Mouse (Mus musculus) right cerebral cortex, postnatal 10 days (tissue): Measurements from ENCODE around the gene Sftpa1.

Source experiments
- DNase-seq, 2 experiments: peaks; one replicate each; pipeline ENCODE4 v3.0.0; 2021; ENCODE audit warnings: low spot score in 2 of 2

Gene Sftpa1

DNA sequence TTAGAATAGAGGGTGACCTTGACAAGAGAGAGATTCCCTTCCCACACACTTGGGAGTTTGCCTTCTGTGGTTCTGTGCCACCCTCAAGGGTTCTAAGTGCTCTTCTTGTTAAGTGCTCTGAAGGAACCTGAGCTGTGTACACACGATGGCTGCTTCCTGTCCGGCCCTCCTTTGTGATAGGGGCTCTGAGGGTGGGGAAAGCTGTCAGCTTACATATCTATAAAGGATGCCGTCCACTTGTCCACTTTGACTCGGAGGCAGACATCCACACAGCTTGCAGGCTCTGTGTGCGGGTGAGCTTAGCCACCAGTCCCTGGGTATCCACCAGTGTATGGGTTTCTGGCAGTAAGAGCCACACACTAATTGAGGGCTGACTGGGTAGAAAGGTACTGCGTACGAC, at the start of gene Sftpa1:
TSS of gene Sftpa1 (plus strand) at position 243 of the 400 bp plus-strand sequence.
- no peak for DNase-seq

DNA sequence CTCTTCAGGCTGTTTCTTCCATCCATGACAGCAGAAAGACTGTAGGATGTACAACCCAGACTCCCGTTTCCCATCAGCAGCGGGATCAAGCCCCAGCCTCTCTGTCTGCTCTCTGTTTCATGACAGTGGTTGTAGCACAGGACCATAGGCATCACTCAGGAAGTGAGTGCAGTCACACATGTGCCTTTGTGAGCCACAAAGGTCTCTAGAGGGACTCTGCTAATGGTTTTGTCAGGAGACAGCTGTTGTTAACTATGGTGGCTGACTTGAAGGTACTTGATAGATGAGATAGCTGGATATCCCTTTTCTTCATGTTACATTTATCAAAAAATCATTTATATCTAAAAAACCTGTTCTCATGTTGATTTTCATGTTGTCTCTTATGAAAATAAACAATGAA, 49.2 kb upstream of the Sftpa1 start:
- no peak for DNase-seq

DNA sequence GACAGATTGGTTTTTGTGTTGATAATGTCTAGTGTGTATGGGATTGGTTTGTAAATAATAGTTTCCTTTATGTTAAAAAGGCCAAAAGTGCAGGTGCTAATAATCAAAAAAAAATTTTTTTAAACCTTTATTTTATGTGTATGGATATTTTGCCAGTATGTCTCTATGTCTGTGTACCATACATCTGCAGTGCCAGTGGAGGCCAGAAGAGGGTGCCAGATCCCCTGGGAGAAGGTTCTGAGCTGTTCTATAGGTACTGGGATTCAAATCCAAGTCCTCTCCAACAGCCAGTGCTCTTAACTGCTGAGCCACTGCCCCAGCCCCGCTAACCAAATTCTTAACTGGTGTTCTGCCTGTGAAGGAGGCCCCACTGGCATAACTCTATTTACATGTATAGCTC, 44.1 kb upstream of the Sftpa1 start:
- DNase-seq = no peak

DNA sequence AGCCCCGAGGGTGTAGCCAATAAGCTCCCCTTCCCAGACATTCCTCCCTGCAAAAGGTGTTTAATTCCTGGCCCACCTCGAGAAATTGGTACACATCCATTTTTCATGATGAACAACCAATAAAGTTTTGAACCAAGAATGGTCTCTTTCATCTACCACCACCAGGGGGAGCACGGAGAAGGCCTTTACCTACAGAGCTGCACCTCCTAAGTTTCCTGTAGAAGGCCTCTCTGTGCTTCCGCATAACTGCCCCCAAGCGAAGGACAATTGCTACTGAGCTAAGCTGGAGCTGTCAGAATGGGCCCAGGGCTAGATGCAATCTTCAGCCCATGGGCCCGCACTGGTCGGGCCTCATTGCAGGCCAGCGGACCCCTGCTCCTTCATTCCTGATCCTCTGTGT, 40.8 kb upstream of the Sftpa1 start:
- DNase-seq = no peak

DNA sequence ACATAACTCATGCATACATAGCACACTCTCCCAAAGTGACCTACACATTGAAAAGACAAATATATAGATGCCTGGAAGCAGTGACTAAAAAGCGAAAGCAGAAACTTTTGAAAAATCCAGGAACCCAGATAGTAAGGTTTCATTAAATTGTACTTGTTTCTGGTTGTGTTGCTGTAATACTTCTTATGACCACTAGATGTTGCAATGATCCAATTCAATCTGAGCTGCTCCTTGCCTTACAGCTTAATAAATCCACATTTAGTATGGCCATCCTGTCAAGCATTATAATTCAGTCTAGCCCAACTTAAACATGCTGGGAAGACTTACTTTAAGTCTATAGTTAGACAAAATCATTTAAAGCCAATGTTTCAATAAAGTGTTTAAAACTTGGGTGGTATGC, 37.5 kb upstream of the Sftpa1 start:
- no peak for DNase-seq

DNA sequence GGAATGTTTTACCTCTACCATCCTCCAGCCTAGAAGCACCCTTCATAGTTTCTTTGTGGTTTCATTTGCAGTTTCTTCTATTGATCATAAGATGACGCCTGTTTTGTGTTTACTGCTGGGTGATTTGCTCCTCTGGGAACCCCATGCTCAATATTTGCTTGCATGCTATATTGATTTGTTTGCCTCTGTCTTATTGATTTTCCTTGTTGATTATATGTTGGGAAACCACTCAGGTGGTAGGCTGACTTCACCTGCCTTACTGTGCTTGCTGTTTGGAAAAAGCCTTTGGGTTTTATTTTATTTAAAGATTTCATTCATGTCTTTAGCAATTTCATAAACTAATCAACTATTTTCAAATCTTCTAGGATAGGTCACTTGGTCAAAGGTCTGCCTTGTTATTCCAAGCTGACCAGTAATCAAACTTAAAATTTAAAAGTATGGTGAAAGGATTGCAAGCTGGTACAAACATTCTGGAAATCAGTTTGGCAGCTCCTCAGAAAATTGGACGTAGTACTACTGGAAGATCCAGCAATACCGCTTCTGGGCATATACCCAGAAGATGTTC, 35.2 kb upstream of the Sftpa1 start:
- DNase-seq = no peak

DNA sequence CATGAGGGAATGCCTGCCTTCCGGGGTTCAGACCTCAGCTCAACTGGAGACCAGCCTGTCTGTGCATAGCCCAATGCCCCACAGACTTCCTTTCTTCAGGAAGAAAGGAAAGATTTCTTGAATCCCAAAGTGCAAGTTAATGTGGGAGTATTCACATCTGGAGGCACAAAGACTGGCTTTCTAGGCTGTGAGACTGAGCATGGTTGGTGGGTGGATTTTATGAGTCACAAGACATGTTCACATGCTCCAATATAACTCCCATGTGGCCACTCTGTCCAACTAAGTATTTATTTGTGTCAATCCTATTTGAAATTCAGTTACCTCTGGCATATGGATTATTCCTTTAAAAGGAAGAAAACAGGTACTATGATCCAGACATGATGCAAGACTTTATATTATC, 32.9 kb upstream of the Sftpa1 start:
- no peak for DNase-seq

DNA sequence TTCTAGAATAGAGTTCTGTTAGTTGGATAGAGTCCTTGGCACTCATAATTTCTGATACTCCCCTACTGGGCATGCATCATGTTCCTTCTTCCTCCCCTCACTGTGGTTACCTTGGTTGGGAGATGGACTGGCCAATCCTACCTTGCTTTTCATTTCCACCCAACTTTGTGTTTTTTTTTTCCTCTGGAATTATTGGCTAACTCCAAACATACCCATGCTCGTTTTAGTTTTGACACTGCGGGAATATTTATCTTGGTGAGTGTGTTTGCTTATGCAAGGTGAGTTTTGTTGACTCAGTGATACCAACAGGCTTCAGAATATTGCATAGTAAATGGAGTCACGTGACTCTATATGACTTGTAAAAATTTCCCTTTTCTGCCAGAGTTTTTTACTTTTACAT, 30.9 kb upstream of the Sftpa1 start:
- DNase-seq = no peak

DNA sequence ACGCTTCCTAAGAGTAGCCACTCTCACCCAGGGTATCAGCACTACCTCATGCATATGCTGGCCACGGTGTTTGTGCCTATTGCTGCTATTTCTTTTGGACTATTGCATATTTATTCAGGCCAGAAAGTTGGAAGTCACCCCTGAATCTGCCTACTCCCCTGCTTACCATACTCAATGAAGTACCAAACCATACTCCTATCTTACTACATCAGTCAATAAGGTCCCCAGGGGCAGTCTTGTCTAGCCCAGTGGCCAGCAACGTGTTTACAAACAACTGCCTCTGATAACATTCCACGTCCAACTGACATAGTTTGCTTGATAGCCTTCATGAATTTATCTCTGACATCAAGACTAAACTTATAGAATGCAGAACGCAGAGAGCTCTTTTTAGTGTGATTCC, 30.3 kb upstream of the Sftpa1 start:
- no peak for DNase-seq

DNA sequence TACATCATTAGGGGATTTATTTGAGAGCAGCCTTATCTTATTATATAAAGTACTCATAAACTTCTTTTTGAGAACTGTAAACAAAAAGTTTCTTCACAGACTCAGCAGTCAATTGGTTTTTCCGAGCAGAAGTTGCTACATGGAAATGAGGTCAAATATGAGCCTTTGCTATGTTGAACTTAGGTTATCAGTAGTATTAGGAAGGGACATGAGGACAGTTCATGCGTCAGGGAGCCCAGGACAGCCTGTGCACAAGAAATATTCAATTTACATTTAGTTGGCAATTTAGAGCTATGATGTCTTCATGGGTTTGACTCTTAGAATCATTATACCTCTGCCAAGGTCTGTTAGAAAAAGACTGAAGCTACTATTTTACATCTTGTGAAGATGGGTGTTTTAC, 29.3 kb upstream of the Sftpa1 start:
- DNase-seq = no peak

DNA sequence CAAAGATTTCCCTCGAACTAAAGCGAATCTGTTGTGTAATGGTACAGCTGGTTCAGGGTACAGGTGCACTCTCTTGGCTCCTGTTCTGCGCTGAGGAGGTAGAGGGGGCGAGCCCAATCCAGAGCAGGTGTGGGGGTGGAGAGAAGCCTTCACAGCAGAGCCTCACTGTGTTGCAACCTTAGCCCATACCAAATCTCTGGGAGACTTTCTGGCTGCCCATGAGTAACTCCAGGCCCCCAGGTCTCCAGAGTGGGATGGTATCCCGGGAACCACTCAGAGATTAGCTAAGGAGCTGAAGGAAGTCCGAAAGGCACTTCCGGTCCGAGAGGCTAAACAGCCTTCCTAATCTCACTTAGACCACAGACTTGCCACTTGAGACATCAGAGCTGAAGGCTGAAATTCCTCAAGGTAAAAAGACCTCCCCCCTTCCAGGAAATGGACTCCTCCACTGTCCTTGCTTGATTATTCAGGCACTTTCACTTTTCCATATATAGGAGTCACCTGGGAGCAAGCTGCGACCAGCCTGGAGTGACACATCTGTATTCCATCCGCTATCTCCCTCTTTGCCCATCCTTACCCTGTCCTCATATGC, 26.6 kb upstream of the Sftpa1 start, which contains the start of gene Mat1a:
TSS of gene Mat1a (plus strand) at position 183 of the 592 bp plus-strand sequence.
- DNase-seq = no peak

DNA sequence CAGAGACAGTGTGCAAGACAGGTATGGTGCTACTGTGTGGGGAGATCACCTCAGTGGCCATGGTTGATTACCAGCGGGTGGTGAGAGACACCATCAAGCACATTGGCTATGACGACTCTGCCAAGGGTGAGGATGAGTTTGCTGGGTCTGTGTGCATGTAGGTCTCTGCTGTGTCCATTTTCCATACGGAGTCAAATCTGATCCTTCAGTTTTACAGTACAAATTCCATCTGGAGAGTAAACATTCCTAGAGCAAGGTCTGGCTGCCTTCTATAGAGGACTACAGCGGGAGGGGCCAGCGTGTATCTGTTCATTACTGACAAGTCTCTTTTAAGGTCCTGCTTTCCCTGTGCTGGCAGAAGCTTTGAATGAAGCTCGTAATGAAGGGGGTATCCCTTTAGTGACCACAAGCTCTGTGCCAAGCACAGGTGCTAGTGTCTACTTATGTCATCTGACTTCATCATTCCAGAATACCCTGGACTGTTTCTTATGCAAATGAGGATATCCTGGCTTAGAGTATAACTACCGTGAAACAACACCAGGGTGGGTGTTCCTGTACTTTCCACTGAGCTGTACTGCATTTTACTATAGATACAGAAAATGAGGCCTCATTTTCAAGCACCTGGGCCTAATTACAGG, 20.4 kb upstream of the Sftpa1 start:
- DNase-seq = no peak

DNA sequence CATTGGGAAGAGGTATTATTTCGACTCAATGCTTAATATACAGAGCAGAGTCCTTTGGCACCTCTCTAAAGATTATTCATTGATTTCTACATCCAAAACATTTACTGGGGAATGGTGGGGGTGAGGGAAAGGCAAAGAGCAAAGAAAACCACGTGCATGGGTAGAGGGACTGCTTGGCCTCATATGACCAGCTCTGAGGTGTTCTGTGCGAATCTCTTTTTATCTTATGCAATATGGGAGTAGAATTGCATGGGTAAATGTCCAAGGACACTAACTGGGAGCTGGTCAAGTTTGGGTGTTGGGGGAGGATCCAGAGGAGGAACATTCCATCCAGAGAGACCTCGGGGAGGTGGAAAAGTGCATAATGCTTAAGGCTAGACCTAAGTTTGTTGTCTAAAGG, 18.6 kb upstream of the Sftpa1 start:
- DNase-seq = no peak

DNA sequence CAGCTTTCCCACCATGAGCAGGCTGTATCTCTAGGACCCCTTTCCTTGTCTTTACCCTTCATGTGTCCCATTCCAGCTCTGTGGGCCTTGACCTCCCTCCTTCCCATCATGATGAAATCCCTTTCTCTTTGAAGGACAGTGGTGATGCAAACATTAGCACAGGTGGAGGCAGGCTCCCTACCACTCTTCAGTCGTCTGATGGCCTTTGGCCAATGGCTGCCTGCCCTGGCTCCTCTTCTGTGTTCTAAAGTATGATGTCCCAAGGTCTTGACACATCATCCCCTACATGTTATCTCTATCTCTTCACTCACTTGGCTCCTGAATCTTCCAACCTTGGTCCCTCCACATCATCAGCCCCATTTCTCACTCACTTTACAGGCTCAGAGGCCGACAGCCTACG, 15.3 kb upstream of the Sftpa1 start:
- no peak for DNase-seq

DNA sequence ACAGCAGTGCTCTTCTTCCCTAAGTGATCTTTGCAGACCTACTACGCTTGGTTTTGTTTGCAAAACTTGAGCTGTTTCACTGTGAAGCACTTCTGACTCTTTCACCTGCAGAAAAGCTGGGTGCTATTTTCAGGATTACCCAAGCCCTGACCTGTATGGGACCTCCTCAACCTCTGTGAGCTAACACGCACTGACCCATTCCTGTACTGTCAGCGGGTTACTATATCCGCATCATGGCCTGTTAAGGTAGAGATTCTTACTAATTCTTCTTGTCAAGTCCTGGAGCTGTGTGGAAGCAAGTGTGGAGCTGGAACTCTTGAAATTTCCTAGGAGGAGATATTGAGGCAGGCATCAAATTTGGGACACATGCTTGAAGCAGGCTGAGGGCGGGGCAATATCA, 6.9 kb upstream of the Sftpa1 start:
- no peak for DNase-seq

DNA sequence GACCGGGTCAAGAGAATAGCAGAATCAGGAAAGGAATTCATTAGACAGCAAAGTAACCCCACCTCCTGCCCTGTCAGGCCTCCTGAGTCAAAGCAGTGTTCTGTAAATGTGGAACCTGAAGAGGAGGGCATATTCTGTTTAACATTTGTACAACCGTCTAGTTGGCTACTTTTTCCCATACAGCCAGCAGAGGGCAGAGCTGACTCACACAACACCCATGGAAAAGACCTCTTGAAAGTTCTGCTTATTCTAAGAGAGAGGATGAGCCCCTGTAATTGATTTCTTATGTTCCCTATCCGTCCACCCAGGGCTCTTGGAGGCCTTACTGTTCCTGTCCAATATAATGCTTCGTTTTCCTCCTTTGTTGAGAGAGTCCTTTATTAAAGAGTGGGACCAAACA, 3.6 kb upstream of the Sftpa1 start:
- DNase-seq = peak; percentile 62 to 67

DNA sequence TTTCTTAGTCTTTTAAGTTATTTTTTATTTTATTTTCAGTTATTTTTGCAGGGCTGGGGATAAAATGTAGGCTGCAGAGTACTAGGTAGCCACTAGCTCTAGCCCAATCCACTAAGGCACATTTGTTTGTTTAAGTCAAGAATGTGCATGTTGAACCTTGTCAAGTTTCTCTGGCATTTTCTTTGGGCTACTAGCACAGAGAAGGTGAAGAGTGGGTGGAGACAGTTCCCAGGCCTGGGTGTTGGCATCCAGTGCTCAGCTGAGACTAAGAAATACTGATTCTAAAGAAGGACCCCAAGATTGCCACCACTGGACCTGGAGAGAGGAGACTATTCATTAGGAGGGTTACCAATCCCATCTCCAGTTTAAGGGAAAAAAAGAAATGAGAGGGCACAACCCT, 5.4 kb downstream of the Sftpa1 start:
- no peak for DNase-seq

DNA sequence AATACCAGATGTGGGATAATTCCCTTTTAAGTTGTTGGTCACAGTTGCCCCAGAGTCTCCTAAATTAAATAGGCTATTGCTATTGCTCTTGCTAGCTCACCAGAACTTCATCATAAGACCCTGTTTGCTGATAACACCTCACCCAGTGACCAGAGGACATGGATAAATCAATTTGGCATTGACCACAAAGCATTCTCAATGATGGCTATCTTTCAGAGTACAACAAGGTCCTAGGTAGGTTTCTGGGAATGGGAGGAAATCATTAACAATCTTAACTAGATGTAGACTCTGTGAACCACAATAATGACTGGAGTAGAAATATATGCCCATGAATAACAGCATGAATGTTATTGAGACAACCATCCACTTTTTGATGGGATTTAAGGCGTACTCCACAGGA, 9.1 kb downstream of the Sftpa1 start:
- no peak for DNase-seq

DNA sequence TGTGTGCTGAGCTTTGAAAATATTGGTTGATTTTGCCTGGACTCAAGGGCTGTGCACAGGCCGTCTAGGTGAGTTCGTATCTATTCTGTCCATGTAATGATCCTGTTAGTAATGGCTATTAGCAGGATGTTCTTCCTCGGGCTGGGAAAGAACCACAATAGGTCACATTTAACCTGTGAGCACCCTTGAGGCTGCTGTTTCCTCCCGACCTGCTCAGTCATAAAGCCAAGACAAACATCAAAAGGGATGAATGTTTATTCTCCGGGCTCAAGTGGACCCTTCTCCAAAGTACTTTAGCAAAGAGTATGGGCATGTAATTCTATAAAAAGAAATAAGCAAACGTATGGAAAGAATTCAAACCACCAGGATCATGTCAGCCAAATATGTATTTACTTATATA, 14.5 kb downstream of the Sftpa1 start:
- no peak for DNase-seq

DNA sequence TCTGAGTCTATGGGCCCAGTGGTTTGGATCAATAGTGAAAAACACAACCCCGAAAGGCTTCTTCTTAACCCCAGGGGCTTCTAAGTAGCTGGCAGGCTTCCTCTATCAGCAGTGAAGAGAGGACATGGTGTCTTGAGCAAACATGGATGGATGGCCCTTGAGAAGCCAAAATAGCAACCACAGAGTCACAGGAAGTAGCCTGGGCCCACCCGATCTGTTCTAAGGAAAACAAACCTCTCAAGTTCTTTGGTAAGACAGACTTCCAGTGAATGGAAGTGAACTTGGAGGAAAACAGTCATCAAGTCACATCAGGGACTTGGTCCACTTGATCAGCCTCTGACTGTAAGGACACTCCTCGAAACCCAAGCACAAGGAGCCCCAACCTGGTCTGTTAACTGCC, 15.3 kb downstream of the Sftpa1 start:
- no peak for DNase-seq

DNA sequence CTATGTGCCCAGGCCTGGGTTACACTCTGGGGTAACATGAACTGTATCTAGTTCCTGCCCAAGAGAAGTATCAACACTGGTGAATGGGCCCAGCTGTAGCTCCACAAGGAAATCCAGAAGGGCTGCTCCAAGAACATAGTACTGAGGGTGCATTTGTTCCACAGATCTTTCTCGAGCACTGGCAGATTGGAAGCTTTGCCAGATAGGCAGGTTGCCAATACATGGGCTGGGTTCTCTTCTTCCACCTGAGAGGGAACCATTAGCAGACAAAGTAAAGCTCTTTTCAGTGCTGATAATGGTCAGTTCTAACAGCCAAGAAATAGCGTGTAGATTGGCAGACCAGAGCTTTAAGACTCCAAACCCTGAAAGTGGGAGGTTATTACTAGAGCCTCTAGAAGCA, 15.8 kb downstream of the Sftpa1 start:
- no peak for DNase-seq

DNA sequence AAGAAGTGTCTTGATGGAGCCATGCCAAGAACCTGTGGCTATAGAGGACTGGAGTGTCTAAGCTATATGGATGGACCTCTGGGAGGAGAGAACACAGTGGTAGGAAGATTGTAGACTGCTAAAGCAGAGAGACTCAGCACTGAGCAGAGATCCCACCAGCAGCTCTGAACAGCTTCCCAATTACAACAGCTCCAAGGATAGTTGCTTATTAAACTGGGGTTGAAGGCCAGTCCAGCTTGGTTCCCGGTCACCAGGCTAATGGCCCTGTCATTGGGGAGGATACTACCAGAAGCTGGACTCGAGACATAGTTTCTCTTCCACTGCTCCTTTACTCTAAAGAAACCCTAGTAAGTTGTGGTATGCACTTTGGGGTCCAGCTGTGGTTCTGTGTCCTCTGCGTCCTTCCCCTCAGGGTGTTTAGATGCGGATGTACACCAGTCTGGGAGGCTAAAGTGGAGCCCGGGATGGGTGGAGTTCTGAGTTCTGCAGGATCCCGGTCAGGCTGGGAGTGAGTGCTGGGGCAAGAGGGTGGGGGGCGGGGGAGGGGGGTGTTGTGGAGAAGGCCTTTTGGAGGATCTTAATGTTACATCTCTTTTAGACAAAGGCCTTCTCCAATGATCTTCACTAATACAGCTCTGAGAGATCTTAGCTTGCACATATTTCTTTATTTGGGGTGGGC, 19.8 kb downstream of the Sftpa1 start, which contains the start of gene Mbl1:
TSS of gene Mbl1 (plus strand) at position 239 of the 679 bp plus-strand sequence.
- DNase-seq = no peak

DNA sequence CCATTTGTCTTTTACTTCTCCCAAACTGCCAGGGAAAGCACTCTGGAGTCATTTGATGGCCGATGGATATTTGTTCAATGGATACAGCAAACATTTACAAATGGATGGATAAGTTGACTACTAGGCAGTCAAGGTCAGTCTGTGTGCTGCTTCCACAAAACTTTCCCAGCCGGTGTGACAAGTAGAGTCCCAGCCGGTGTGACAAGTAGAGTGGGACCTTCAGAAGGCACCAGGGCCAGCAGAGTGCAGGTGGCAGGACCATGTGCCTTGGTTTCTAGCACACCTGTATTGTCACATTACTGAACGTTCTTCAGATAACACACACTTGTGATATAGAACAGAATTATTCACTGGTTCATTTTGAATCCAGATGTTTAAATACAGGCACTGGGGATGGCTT, 28.5 kb downstream of the Sftpa1 start:
- DNase-seq = no peak
